Mouse (Mus musculus): Measurements from ENCODE around the gene Ephb2. TPM values are rescaled to one million over a fixed set of nuclear protein-coding genes. Genes with fewer than 3 reads are reported as not detected.

The Ephb2 gene
- polyA plus RNA-seq, 1 experiment from 2014 or later = 13.1 TPM

DNA sequence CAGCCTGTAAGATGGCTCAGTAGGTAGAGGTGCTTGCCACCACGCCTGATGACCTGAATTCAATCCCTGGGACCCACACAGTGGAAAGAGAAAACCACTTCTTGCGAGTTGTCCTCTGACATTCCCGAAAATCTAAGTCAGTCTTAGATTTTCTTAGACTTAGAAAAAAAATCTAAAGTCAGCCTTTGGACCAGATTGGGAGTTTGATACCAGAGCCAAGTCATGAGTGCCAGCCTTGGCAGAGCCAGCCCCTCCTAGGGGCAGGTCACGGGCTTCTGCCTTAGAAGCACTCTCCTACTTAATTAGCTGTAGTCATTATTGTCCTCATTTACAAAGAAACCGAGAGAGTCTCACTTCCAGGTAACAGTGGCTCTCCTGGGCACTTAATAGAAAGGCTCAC, 213.8 kb downstream of the Ephb2 start:
- Histone ChIP-seq H3K27me3 (replicated peaks; ENCODE audit: control insufficient read depth, insufficient read depth, low read length) (no peaks in the 10 kb centered on the region), H3K9me3 (ENCODE audit: control insufficient read depth, low read length) (no peaks in the 10 kb centered on the region), H3K4me3 (replicated peaks; ENCODE audit: low read length) (no peak overlapping the region), H3K4me1 (replicated peaks; ENCODE audit: control insufficient read depth, insufficient read depth, low read length) (no peaks in the 10 kb centered on the region), H3K36me3 (ENCODE audit: control insufficient read depth, insufficient read depth) (no peaks in the 10 kb centered on the region), H3K27ac (ENCODE audit: low read length) (no peak overlapping the region), H3K4me2 (ENCODE audit: low read length) (no peak overlapping the region), H3K9ac (replicated peaks; ENCODE audit: low read depth, low read length) (no peak overlapping the region)
- WGBS = 47% methylated on average over 5 of the region's 5 CpGs
- no peak for ATAC-seq

DNA sequence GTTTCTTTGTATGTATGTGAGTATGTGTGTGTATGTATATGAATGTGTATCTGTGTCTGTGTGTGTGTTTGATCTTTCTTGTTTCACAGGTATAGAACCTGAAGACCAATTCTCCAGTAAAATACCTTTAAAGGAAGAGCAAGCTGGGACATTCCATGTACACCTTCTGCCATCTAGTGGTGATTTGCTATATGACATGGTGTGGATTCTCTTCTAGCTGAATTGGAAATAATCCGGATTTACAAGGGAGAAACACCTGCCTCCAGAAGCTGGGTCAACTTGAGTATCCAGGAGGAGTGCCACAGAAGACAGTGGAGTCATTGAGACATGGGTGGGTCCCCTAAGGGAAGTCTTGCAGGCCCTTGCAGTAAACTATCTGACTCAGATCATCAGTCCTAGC, 214.5 kb downstream of the Ephb2 start:
- 0% methylated on average over 1 of the region's 1 CpGs for WGBS
- H3K27me3 ChIP-seq (replicated peaks; ENCODE audit: control insufficient read depth, insufficient read depth, low read length) = no peaks in the 10 kb centered on the region
- no peak overlapping the region for H3K9ac ChIP-seq (replicated peaks; ENCODE audit: low read depth, low read length)
- H3K4me2 ChIP-seq (ENCODE audit: low read length) = no peak overlapping the region
- ATAC-seq = 0 out of 2 replicates have a peak, but pooled peaks have one; percentile 36
- no peaks in the 10 kb centered on the region for H3K4me1 ChIP-seq (replicated peaks; ENCODE audit: control insufficient read depth, insufficient read depth, low read length)
- no peak overlapping the region for H3K27ac ChIP-seq (ENCODE audit: low read length)
- no peak overlapping the region for H3K4me3 ChIP-seq (replicated peaks; ENCODE audit: low read length)
- no peaks in the 10 kb centered on the region for H3K9me3 ChIP-seq (ENCODE audit: control insufficient read depth, low read length)
- no peaks in the 10 kb centered on the region for H3K36me3 ChIP-seq (ENCODE audit: control insufficient read depth, insufficient read depth)

DNA sequence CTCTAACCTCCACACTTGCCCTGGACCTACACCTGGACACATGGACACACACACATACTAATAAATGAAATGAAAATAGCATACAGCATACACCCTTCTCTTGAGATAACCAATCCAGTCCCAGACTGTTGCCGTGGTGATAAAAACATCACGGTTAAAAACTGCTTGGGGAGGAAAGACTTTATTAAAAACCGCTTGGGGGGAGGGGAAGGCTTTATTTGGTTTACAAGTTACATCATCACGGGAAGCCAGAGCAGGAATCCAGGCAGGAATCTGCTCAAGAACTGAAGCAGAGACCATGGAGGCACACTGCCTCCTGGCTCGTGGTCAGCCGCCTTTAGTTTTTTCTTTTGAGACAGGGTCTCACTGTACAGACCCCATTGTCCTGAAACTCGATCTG, 222.1 kb downstream of the Ephb2 start:
- ATAC-seq = no peak
- Histone ChIP-seq H3K36me3 (ENCODE audit: control insufficient read depth, insufficient read depth) (no peaks in the 10 kb centered on the region), H3K27me3 (replicated peaks; ENCODE audit: control insufficient read depth, insufficient read depth, low read length) (no peaks in the 10 kb centered on the region), H3K4me1 (replicated peaks; ENCODE audit: control insufficient read depth, insufficient read depth, low read length) (no peaks in the 10 kb centered on the region), H3K4me3 (replicated peaks; ENCODE audit: low read length) (no peak overlapping the region), H3K9ac (replicated peaks; ENCODE audit: low read depth, low read length) (no peak overlapping the region), H3K9me3 (ENCODE audit: control insufficient read depth, low read length) (no peaks in the 10 kb centered on the region), H3K4me2 (ENCODE audit: low read length) (no peak overlapping the region), H3K27ac (ENCODE audit: low read length) (no peak overlapping the region)
- WGBS = 57% methylated on average over 7 of the region's 7 CpGs

DNA sequence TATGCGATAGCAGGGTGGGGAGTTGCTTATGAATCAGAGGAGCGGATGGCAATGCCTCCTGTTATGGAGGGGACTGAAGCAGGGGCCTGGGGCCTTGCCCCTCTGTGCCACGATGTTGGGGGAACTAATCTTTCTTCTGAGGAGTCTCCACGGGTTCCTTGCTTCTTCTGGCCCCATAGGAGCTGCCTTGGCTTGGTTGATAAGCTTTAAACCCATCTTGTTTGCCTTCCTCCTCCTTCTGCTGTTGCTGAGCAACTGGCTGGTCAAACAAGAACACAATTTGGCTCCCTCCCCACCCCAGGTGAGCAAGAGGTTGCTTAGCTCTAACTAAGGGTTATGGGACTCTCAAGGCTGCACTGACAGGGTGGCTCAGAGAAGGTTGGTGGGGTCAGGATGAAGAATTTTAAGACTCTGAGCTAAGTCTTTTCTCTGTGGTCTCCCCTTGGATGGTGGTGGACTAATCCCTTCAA, 225.4 kb downstream of the Ephb2 start, which contains the start of gene Tex46:
Tex46 (plus strand) TSS at position 51 of the 470 bp plus-strand sequence.
- no peaks in the 10 kb centered on the region for H3K27me3 ChIP-seq (replicated peaks; ENCODE audit: control insufficient read depth, insufficient read depth, low read length)
- H3K4me3 ChIP-seq (replicated peaks; ENCODE audit: low read length) = no peak within 1 kb of the TSS
- no peaks in the 10 kb centered on the region for H3K9me3 ChIP-seq (ENCODE audit: control insufficient read depth, low read length)
- no peak within 1 kb of the TSS for H3K4me2 ChIP-seq (ENCODE audit: low read length)
- no peak within 1 kb of the TSS for H3K9ac ChIP-seq (replicated peaks; ENCODE audit: low read depth, low read length)
- no peaks in the 10 kb centered on the region for H3K36me3 ChIP-seq (ENCODE audit: control insufficient read depth, insufficient read depth)
- no peak within 1 kb of the TSS for H3K27ac ChIP-seq (ENCODE audit: low read length)
- H3K4me1 ChIP-seq (replicated peaks; ENCODE audit: control insufficient read depth, insufficient read depth, low read length) = no peaks in the 10 kb centered on the region
- ATAC-seq = no peak
- 68% methylated on average over 4 of the region's 4 CpGs for WGBS

DNA sequence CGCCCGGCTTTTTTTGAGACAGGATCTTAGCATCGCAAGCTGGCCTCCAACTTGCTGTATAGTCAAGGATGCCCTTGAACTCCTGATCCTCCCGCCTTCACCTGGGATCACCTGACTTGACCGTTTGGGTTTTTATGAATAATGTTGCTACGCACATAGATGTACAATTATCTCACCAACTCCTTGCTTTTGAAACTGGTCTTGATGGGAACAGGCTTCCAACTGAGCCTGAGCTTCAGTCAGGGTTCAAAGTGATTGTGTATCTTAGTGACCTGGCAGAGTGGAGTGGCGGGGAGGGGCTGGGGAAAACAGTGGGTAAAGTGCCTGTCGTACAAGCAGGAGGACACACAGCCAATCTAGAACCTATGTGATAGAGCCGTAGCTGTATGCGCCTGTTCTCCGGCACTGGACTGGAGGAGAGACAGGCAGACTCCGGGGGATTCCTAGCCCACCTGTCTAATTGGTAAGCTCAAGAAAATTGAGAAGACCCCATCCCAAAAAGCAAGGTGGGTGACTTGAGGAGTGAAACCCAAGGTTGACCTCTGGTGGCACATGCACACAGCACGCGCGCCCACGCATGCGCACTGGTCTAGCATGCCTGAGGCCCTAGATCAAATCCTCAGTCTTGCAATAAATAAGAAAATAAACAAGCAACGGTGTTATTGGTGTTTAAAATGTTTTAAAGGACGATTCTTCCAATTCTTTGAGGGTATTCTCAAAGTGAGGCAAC, 229.9 kb downstream of the Ephb2 start:
- Histone ChIP-seq H3K27ac (ENCODE audit: low read length) (no peak overlapping the region), H3K4me2 (ENCODE audit: low read length) (no peak overlapping the region), H3K4me1 (replicated peaks; ENCODE audit: control insufficient read depth, insufficient read depth, low read length) (peaks cover 3% of the 10 kb centered on the region), H3K9ac (replicated peaks; ENCODE audit: low read depth, low read length) (no peak overlapping the region), H3K9me3 (ENCODE audit: control insufficient read depth, low read length) (no peaks in the 10 kb centered on the region), H3K27me3 (replicated peaks; ENCODE audit: control insufficient read depth, insufficient read depth, low read length) (no peaks in the 10 kb centered on the region), H3K36me3 (ENCODE audit: control insufficient read depth, insufficient read depth) (no peaks in the 10 kb centered on the region), H3K4me3 (replicated peaks; ENCODE audit: low read length) (no peak overlapping the region)
- 92% methylated on average over 19 of the region's 19 CpGs for WGBS
- no peak for ATAC-seq

DNA sequence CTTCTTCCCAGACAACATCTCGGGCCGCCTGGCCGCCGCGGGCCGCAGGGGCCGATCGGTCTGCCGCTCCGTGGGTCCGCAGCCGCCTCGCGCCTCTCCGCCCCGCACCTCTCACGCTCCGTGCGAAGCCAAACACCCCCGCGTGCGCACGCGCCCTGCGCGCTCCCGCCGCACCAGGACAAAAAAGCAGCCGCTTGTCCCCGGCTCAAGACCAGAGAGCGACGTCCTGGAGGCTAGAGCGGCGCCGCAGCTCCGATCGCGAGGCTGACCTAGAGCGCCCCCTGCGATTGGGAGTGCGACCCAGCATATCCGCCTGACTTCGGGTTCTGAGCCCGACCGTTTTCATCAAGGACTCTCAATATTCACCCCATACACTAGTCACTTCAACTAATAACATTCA, 233.2 kb downstream of the Ephb2 start, which contains the start of gene Kdm1a:
Kdm1a (minus strand) TSS at position 156 of the 400 bp plus-strand sequence.
- Histone ChIP-seq H3K9ac (replicated peaks; ENCODE audit: low read depth, low read length) (peak within 1 kb of the TSS; percentile 99), H3K36me3 (ENCODE audit: control insufficient read depth, insufficient read depth) (no peaks in the 10 kb centered on the region), H3K27ac (ENCODE audit: low read length) (peak within 1 kb of the TSS; percentile 96), H3K9me3 (ENCODE audit: control insufficient read depth, low read length) (no peaks in the 10 kb centered on the region), H3K4me1 (replicated peaks; ENCODE audit: control insufficient read depth, insufficient read depth, low read length) (peaks cover 20% of the 10 kb centered on the region), H3K4me2 (ENCODE audit: low read length) (peak within 1 kb of the TSS; percentile 63), H3K4me3 (replicated peaks; ENCODE audit: low read length) (peak within 1 kb of the TSS; percentile 94), H3K27me3 (replicated peaks; ENCODE audit: control insufficient read depth, insufficient read depth, low read length) (no peaks in the 10 kb centered on the region)
- ATAC-seq = peak; percentile 90
- WGBS = under 1% methylated on average over 45 of the region's 45 CpGs

DNA sequence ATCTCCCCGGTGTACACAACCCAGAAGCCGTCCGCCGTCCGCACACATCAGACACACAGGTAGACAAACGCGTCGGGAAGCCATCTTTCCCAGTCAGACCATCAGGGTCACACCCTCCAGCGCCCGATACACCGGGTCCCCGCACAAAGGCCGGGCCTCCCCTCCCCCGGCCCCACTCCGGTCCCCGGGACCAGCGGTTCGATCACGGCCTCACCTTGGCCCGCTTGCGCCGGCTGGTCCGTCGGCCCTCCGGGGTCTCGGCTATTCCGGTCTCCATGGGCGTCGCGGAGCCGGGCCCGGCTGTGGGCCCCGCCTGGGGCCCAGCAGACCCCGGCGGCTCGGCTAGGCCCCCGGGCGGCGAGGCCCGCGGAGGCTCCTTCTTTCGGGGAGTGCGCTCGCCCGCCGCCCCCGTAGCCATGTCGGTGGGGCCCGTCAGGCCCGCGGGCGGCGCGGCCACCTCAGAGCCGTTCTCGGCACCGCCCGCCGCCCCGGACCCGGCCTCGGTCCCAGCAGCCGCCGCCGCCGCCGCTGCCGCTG, 233.7 kb downstream of the Ephb2 start:
- peak; percentile 65 for ATAC-seq
- Histone ChIP-seq H3K9ac (replicated peaks; ENCODE audit: low read depth, low read length) (peak overlapping the region; percentile 99), H3K27me3 (replicated peaks; ENCODE audit: control insufficient read depth, insufficient read depth, low read length) (no peaks in the 10 kb centered on the region), H3K36me3 (ENCODE audit: control insufficient read depth, insufficient read depth) (no peaks in the 10 kb centered on the region), H3K4me1 (replicated peaks; ENCODE audit: control insufficient read depth, insufficient read depth, low read length) (peaks cover 22% of the 10 kb centered on the region), H3K4me3 (replicated peaks; ENCODE audit: low read length) (peak overlapping the region; percentile 94), H3K4me2 (ENCODE audit: low read length) (peak overlapping the region; percentile 63), H3K9me3 (ENCODE audit: control insufficient read depth, low read length) (no peaks in the 10 kb centered on the region), H3K27ac (ENCODE audit: low read length) (peak overlapping the region; percentile 96)
- WGBS = under 1% methylated on average over 59 of the region's 68 CpGs

DNA sequence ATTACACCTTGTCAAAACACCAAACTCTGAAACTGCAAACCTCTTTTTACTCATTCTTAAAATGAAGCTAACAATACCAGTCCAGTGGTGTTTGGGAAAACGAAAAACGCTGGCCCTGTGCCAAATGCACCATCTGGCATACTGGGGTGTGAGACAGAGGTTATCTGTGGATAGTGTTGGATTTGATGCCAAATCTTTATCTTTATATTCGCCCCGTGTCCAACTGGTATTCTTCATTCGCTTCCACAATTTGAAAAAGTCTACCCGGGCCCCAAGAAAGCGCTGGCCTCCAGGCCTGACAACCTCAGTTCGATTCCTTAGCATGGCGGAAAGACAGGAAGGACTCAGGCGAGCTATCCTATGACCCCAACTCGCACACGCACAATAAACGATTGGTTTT, 234.3 kb downstream of the Ephb2 start:
- peak overlapping the region; percentile 63 for H3K4me2 ChIP-seq (ENCODE audit: low read length)
- under 1% methylated on average over 13 of the region's 13 CpGs for WGBS

DNA sequence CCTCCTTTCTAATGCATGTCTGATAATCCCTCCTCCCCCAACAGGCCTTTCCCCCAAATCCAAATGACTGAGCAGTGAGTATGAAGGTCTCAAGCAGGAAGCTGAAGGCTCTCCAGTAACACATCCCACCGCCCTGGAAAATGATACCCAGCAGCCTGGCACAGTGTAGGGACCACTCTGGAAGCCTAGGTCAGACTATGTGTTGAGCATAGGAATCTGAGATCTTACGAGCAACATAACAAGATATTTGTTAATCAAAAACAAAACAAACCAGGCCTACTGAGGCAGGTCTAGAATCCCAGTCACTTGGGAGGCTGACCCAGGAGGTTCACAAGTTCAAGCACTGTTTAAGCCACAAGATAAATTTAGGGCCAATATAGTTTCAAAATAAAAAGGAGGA, 235.3 kb downstream of the Ephb2 start:
- no peak for ATAC-seq
- Histone ChIP-seq H3K9me3 (ENCODE audit: control insufficient read depth, low read length) (no peaks in the 10 kb centered on the region), H3K4me1 (replicated peaks; ENCODE audit: control insufficient read depth, insufficient read depth, low read length) (peaks cover 22% of the 10 kb centered on the region), H3K9ac (replicated peaks; ENCODE audit: low read depth, low read length) (no peak overlapping the region), H3K36me3 (ENCODE audit: control insufficient read depth, insufficient read depth) (no peaks in the 10 kb centered on the region), H3K27me3 (replicated peaks; ENCODE audit: control insufficient read depth, insufficient read depth, low read length) (no peaks in the 10 kb centered on the region), H3K4me3 (replicated peaks; ENCODE audit: low read length) (peak overlapping the region; percentile 94), H3K4me2 (ENCODE audit: low read length) (peak overlapping the region; percentile 63), H3K27ac (ENCODE audit: low read length) (no peak overlapping the region)
- 82% methylated on average over 2 of the region's 2 CpGs for WGBS

More for the DNA sequence above, 234.3 kb downstream of the Ephb2 start:
- Histone ChIP-seq H3K4me1 (replicated peaks; ENCODE audit: control insufficient read depth, insufficient read depth, low read length) (peaks cover 22% of the 10 kb centered on the region), H3K27me3 (replicated peaks; ENCODE audit: control insufficient read depth, insufficient read depth, low read length) (no peaks in the 10 kb centered on the region), H3K4me3 (replicated peaks; ENCODE audit: low read length) (peak overlapping the region; percentile 94), H3K9me3 (ENCODE audit: control insufficient read depth, low read length) (no peaks in the 10 kb centered on the region), H3K36me3 (ENCODE audit: control insufficient read depth, insufficient read depth) (no peaks in the 10 kb centered on the region), H3K27ac (ENCODE audit: low read length) (peak overlapping the region; percentile 96), H3K9ac (replicated peaks; ENCODE audit: low read depth, low read length) (peak overlapping the region; percentile 99)
- peak; percentile 51 for ATAC-seq
